Mouse (Mus musculus): ENCODE measurements around the gene Olfr714. TPM values are rescaled to one million over a fixed set of nuclear protein-coding genes. Genes with fewer than 3 reads are reported as not detected.
"Not testable (repeated sequence)": the region's sequence is repeated elsewhere in the genome, so short reads cannot be mapped to it uniquely, and the experiment has no call there.

Gene Olfr714
- not detected for total RNA-seq (2021)

GRCm38 (mm10) chr7:107070681-107071080, at the start of gene Olfr714:
TSS of gene Olfr714 (plus strand) at chr7:107070981.
- no peak for DNase-seq (ENCODE audit: low spot score)
- intact Hi-C loops (cut with DNase I), result no loop called here

- no peak for DNase-seq (ENCODE audit: low spot score)
- intact Hi-C loops (cut with DNase I), result no loop called here
Observed at GRCm38 (mm10) chr7:107030874-107031273, 39.9 kb upstream of the Olfr714 start, which contains the start of gene Olfr713. TSS of gene Olfr713 (plus strand) at chr7:107031174.

- no peak for DNase-seq (ENCODE audit: low spot score)
Observed at GRCm38 (mm10) chr7:107039934-107040563, 30.7 kb upstream of the Olfr714 start.

GRCm38 (mm10) chr7:107043136-107043535, 27.6 kb upstream of the Olfr714 start:
- no peak for DNase-seq (ENCODE audit: low spot score)
- intact Hi-C loops (cut with DNase I), result no loop called here

More at GRCm38 (mm10) chr7:107039934-107040563, 30.7 kb upstream of the Olfr714 start:
- intact Hi-C loops (cut with DNase I), result no loop called here

- intact Hi-C loops (cut with DNase I), result no loop called here
- DNase-seq (ENCODE audit: low spot score), result no peak
Observed at GRCm38 (mm10) chr7:107044407-107044806, 26.4 kb upstream of the Olfr714 start.

- intact Hi-C loops (cut with DNase I), result no loop called here
- DNase-seq (ENCODE audit: low spot score), result no peak
Observed at GRCm38 (mm10) chr7:107045833-107046232, 24.9 kb upstream of the Olfr714 start.

GRCm38 (mm10) chr7:107047578-107047977, 23.2 kb upstream of the Olfr714 start:
- intact Hi-C loops (cut with DNase I), result no loop called here
- no peak for DNase-seq (ENCODE audit: low spot score)

GRCm38 (mm10) chr7:107092920-107093319, 22.1 kb downstream of the Olfr714 start, which contains the start of gene Olfr17:
TSS of gene Olfr17 (plus strand) at chr7:107093220.
- intact Hi-C loops (cut with DNase I), result no loop called here
- DNase-seq (ENCODE audit: low spot score), result no peak

- intact Hi-C loops (cut with DNase I); DNase-seq (ENCODE audit: low spot score): not testable (repeated sequence)
Observed at GRCm38 (mm10) chr7:107110269-107110668, 39.5 kb downstream of the Olfr714 start, which contains the start of gene Olfr715b. TSS of gene Olfr715b (minus strand) at chr7:107110369.

Other genes with a start within 250 kb of the Olfr714 start
- not detected for gene Olfr702, start 237.1 kb upstream of the Olfr714 start, total RNA-seq (2021)
- not detected for gene Olfr703, start 227.6 kb upstream of the Olfr714 start, total RNA-seq (2021)
- not detected for gene Olfr704, start 207.8 kb upstream of the Olfr714 start, total RNA-seq (2021)
- not detected for gene Olfr705, start 194.1 kb upstream of the Olfr714 start, total RNA-seq (2021)
- not detected for gene Olfr706, start 182.8 kb upstream of the Olfr714 start, total RNA-seq (2021)
- gene Olfr707, start 169.7 kb upstream of the Olfr714 start, total RNA-seq (2021), result not detected
- gene Olfr1532-ps1, start 163.0 kb upstream of the Olfr714 start, total RNA-seq (2021), result not detected
- not detected for gene Olfr709-ps1, start 138.8 kb upstream of the Olfr714 start, total RNA-seq (2021)
- gene Olfr710, start 122.7 kb upstream of the Olfr714 start, total RNA-seq (2021), result not detected
- gene Olfr6, start 107.0 kb upstream of the Olfr714 start, total RNA-seq (2021), result not detected
- not detected for gene Olfr711, start 95.5 kb upstream of the Olfr714 start, total RNA-seq (2021)
- not detected for gene Olfr2, start 64.9 kb upstream of the Olfr714 start, total RNA-seq (2021)
- not detected for gene Olfr713, start 39.8 kb upstream of the Olfr714 start, total RNA-seq (2021)
- not detected for gene Olfr17, start 22.2 kb downstream of the Olfr714 start, total RNA-seq (2021)
- gene Olfr715b, start 39.4 kb downstream of the Olfr714 start, total RNA-seq (2021), result not detected
- gene Olfr715, start 60.1 kb downstream of the Olfr714 start, total RNA-seq (2021), result not detected
- not detected for gene Olfr716, start 67.3 kb downstream of the Olfr714 start, total RNA-seq (2021)
- not detected for gene Nlrp14, start 96.0 kb downstream of the Olfr714 start, total RNA-seq (2021)
- gene Rbmxl2, start 138.5 kb downstream of the Olfr714 start, total RNA-seq (2021), result not detected

Measured in heart, postnatal 25 days (tissue).